Mouse (Mus musculus) midbrain, embryonic 16.5 days (tissue): ENCODE measurements around the gene Il34. TPM values are rescaled to one million over a fixed set of nuclear protein-coding genes. Genes with fewer than 3 reads are reported as not detected.
A peak's percentile ranks its signal among the peaks of the same experiment; 100 is the strongest.

Experiments
- ATAC-seq: fragments of 200-750 bp; cut with Nextera tagmentation; 2 replicates; pipeline ENCODE4 v1.8.0; 2017; ENCODE audit warnings: moderate TSS enrichment
- H3K27ac ChIP-seq: fragments of 300-500 bp; sonication (generic); 2 replicates; pipeline ENCODE4 v1.5.1; 2014; ENCODE audit warnings: mild to moderate bottlenecking, low read length, mixed read lengths
- H3K27me3 ChIP-seq: fragments of 300-500 bp; sonication (generic); 2 replicates; pipeline ENCODE4 v1.6.1; 2014; ENCODE audit warnings: low read depth, low read length, mixed read lengths; ENCODE audit not compliant: control insufficient read depth, insufficient read depth
- H3K36me3 ChIP-seq: fragments of 300-500 bp; sonication (generic); 2 replicates; pipeline ENCODE4 v1.6.1; 2014; ENCODE audit warnings: mild to moderate bottlenecking, low read length, moderate library complexity, mixed read lengths; ENCODE audit not compliant: control insufficient read depth, insufficient read depth
- H3K4me1 ChIP-seq: fragments of 300-500 bp; sonication (generic); 2 replicates; pipeline ENCODE4 v1.6.1; 2014; ENCODE audit warnings: mild to moderate bottlenecking, low read length, mixed read lengths; ENCODE audit not compliant: control insufficient read depth, insufficient read depth
- H3K4me2 ChIP-seq: fragments of 300-500 bp; sonication (generic); 2 replicates; pipeline ENCODE4 v1.6.1; 2014; ENCODE audit warnings: mild to moderate bottlenecking, low read length, mixed read lengths
- H3K4me3 ChIP-seq: fragments of 300-500 bp; sonication (generic); 2 replicates; pipeline ENCODE4 v1.5.1; 2014; ENCODE audit warnings: low read depth, mild to moderate bottlenecking, low read length, moderate library complexity, mixed read lengths
- H3K9ac ChIP-seq: fragments of 300-500 bp; sonication (generic); 2 replicates; pipeline ENCODE4 v1.6.1; 2014; ENCODE audit warnings: low read depth, low read length, mixed read lengths
- H3K9me3 ChIP-seq: fragments of 300-500 bp; sonication (generic); replicated peaks from 2 replicates; pipeline ENCODE4 v1.6.1; 2014; ENCODE audit warnings: mild to moderate bottlenecking, low read length, mixed read lengths; ENCODE audit not compliant: control insufficient read depth, poor library complexity, severe bottlenecking
- whole genome bisulfite sequencing: fragments of 180-500 bp; shearing (Covaris S2); extraction: QIAGEN DNeasy Blood & Tissue Kit; methylation state at CpG from one replicate; pipeline ENCODE4 v1.1.7; 2014; 5-methylcytosine and 5-hydroxymethylcytosine counted together
- polyA plus RNA-seq: library from polyadenylated mRNA; unstranded; fragments of >200 nt; fragmentation: Nextera tagmentation; extraction: Ambion mirVana; gene quantifications from 2 replicates; pipeline ENCODE4 v1.2.1, GENCODE M21; 2015

Il34 gene
- polyA plus RNA-seq, 1 experiment from 2014 or later, result 7.7 TPM

DNA sequence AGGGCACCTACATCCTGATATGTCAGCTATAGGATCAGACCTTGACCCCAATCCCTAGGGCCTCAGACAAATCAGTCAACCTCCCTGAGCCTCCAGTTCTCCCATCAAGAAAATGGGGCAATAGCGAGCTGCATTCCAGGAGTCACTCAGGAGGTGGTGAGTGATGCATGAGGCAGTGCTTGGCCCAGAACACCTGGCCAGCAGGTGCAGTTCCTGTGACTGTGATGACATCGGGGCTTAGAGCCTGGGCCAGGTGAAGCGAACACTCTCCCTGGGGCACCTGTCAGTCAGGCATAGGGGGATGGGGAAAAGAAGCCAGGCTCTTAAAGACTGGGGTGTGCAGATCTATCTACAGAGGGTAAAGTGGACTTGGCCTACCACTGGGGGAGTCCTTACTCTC, 81.2 kb downstream of the Il34 start:
- Histone ChIP-seq H3K4me1 (peaks cover 51% of the 10 kb centered on the region), H3K36me3 (peaks cover 25% of the 10 kb centered on the region), H3K27ac (peak overlapping the region; percentile 69), H3K9me3 (no peaks in the 10 kb centered on the region), H3K4me2 (peak overlapping the region; percentile 97), H3K27me3 (no peaks in the 10 kb centered on the region), H3K9ac (peak overlapping the region; percentile 99), H3K4me3 (no peak overlapping the region)
- 88% methylated on average over 3 of the region's 3 CpGs for WGBS
- no peak for ATAC-seq

DNA sequence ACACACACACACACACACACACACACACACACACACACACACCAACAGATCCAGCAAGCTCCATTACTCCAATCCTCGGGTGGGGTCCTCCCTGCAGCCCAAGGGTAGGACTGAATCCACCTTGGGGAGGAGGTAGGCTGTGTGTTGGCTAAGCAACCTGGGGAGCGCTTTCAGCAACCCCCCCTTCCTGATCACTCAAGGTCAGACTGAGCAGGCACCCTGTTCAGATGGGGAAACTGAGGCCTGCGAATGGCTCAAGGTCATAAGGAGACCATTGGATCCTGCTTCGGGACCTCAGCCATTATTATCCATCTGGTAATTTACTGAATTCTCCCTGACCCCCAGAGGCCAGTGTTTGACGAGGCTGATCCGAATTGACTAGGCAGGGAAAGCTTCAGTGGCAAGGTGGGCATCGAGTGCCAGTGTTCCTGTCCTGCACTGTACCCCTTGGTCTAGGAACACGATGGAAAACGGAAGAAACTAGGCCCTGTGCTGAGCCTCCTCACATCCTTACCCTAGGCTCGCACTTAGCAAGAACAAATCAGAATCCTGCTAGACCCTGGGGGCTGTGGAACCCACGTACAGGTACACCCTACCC, 83.2 kb downstream of the Il34 start:
- H3K4me1 ChIP-seq, result peaks cover 56% of the 10 kb centered on the region
- 33% methylated on average over 11 of the region's 11 CpGs for WGBS

DNA sequence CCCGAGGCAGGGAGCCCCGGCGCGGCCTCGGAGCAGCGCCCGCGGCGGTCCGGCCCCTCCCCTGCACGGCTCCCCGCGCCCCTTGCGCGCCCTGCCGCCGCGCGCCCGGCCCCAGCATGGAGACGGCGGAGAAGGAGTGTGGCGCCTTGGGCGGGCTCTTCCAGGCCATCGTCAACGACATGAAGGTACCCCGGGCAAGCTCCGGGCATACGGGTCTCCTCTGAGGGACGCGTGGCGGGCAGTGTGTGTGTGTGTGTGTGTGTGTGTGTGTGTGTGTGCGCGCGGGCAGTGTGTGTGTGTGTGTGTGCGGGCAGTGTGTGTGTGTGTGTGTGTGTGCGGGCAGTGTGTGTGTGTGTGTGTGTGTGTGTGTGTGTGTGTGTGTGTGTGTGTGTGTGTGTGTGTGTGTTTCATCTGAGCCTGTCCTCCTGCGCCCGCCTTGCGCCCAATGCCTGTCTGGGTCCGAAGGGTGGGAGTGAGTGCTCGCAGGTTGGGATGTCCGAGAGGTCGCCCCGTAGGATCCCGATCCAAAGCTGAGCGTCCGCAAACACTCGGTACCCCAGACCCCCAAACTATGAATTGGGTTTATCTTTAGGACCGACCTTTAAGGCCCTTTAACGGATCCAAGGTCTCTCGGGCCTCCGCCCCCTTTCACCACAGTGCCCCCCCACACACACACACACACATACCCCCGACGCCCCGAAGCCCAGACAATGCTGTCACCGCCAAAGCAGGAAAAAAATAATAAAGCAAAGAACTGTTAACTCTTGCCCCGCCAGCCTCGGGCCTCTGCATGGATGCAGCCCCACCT, 83.9 kb downstream of the Il34 start:
- Histone ChIP-seq H3K27me3 (no peaks in the 10 kb centered on the region), H3K27ac (peak overlapping the region; percentile 97), H3K4me3 (peak overlapping the region; percentile 89), H3K36me3 (peaks cover 5% of the 10 kb centered on the region; the same call in 1 of the 2 replicates), H3K9me3 (no peaks in the 10 kb centered on the region), H3K4me1 (peaks cover 61% of the 10 kb centered on the region), H3K9ac (peak overlapping the region; percentile 99), H3K4me2 (peak overlapping the region; percentile 97)
- peak; percentile 36 for ATAC-seq
- WGBS, result under 1% methylated on average over 41 of the region's 59 CpGs

More for the DNA sequence above, 83.2 kb downstream of the Il34 start:
- Histone ChIP-seq H3K9ac (peak overlapping the region; percentile 99), H3K9me3 (no peaks in the 10 kb centered on the region), H3K27me3 (no peaks in the 10 kb centered on the region), H3K4me3 (peak overlapping the region; percentile 89), H3K36me3 (peaks cover 5% of the 10 kb centered on the region; the same call in 1 of the 2 replicates), H3K4me2 (peak overlapping the region; percentile 97), H3K27ac (peak overlapping the region; percentile 97)
- 0 out of 2 replicates have a peak, but pooled peaks have one; percentile 12 for ATAC-seq

DNA sequence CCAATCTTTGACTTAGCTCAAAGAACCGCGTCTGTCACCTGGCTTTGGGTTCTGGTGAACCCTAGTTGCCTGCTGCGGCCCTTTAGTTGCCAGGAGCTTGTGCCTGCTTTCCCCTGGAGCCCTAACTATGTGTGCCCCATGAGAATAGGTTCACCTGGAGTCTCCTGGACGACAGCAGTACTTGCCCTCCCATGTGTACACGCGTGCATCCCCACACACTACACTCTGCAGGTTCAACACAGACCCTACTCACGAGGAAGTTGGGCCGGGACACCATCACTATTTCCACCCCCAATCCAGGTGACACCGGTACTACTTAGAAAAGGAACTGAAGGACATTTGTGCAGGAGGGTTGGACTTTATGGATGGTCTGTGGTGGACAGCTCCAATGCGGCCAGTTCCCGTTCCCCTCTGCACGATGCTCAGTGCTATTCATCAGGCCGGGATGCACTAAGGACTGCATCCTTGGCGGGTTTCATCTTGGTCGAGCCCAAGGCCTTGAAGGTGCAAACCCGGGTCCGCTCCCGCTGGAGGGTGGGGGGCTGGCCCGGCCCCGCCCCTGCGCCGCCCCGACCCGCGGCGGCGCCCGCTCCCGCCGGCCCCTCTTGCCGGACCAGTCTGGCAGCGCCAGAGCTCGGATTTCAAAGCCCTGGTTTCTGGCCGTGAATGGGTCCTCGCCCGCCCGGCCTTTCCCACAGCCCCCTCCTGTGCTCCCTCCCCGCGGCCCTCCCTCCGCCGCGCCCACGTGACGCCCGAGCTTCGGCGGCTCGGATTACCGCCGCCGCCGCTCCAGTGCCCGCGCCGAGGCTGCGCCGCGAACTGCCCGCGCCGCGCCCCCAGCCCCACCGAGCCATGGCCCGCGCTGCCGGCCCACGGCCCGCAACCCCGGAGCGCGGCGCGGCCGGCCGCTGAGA, 84.8 kb downstream of the Il34 start, which contains the start of gene Mtss1l:
Mtss1l (plus strand) TSS at position 792 of the 914 bp plus-strand sequence.
- peak; percentile 66 for ATAC-seq
- Histone ChIP-seq H3K36me3 (peaks cover under 1% of the 10 kb centered on the region; the same call in 1 of the 2 replicates), H3K9ac (peak within 1 kb of the TSS; percentile 99), H3K4me1 (peaks cover 68% of the 10 kb centered on the region), H3K27me3 (no peaks in the 10 kb centered on the region), H3K4me3 (peak within 1 kb of the TSS; percentile 89), H3K9me3 (no peaks in the 10 kb centered on the region), H3K4me2 (peak within 1 kb of the TSS; percentile 97), H3K27ac (peak within 1 kb of the TSS; percentile 97)
- 4% methylated on average over 55 of the region's 75 CpGs for WGBS

DNA sequence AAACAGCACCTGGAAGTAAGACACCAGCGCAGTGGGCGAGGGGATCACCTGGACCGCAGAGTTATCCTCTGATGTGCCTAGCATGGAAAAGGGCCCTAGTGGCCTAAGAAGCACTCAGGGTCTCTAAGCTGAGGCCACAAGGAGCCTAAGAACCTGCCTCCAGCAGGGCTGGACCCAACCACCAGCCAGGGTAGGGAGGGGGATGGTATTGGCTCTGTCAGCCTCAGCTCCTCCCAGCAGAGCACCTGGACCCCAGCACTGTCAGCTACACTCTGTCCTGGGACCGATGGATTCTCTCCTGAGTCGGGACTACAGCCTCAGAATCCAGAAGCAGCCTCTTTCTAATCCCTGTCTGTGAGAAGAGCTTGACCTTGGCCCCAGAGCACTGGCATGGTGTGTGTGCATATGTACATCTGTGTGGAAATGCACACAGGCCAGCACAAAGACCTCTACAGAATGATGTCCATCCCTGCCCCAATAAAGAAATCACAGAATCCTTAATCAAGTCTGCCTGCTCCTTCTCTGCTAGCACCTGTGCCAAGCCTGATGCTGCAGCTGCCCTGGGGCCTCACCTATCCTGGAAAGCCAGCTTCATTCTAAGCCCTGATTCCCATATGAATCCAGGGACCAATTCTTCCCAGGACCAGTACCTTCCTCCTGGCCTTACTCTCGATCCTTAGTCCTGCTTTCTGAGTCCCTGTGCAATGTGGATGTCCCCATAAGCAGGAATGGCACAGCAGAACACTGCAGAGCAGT, 85.6 kb downstream of the Il34 start:
- Histone ChIP-seq H3K36me3 (no peaks in the 10 kb centered on the region), H3K4me2 (peak overlapping the region; percentile 97), H3K4me1 (peaks cover 68% of the 10 kb centered on the region), H3K9me3 (no peaks in the 10 kb centered on the region), H3K4me3 (peak overlapping the region; percentile 89), H3K27ac (peak overlapping the region; percentile 97), H3K27me3 (no peaks in the 10 kb centered on the region), H3K9ac (peak overlapping the region; percentile 99)
- ATAC-seq, result no peak
- WGBS, result 48% methylated on average over 6 of the region's 6 CpGs

DNA sequence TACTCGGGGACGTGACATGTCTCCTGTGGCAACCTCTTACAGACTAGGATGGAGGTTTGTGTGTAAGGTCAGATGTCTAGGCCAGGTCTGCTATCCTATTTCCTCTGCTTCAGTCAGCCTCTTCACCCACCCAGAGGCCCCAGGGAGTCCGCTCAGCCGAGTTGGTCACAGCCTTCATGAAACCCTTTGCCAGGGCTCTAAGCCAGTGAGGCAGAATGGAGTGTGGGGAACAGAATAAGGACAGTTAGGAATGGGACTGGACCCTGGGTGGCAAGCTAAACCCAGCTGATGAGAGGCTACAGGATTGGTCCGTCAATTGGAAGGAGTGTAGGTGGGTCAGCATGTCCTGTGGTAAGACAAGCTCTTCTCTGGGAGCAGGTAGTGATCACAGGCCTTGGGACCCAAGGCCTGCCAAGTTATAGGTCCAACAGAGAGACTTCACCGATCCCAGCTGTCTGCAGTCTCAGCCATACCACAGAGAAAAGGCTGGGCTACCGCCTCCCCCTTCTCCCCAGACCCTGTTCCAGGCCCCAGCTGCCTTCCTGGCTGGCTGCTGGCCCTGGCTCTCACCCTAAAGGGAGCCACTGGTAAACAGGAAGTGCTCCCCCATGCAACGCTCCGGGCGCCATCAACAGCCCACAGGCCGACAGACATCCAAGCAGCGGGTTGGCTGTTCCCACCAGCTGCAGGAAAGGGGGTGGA, 86.6 kb downstream of the Il34 start:
- 55% methylated on average over 12 of the region's 12 CpGs for WGBS
- Histone ChIP-seq H3K9me3 (no peaks in the 10 kb centered on the region), H3K27ac (peak overlapping the region; percentile 97; the same call in 1 of the 2 replicates), H3K4me3 (no peak overlapping the region), H3K4me2 (no peak overlapping the region; the same call in 1 of the 2 replicates), H3K4me1 (peaks cover 65% of the 10 kb centered on the region), H3K27me3 (no peaks in the 10 kb centered on the region), H3K36me3 (no peaks in the 10 kb centered on the region), H3K9ac (peak overlapping the region; percentile 42; the same call in 1 of the 2 replicates)
- no peak for ATAC-seq

DNA sequence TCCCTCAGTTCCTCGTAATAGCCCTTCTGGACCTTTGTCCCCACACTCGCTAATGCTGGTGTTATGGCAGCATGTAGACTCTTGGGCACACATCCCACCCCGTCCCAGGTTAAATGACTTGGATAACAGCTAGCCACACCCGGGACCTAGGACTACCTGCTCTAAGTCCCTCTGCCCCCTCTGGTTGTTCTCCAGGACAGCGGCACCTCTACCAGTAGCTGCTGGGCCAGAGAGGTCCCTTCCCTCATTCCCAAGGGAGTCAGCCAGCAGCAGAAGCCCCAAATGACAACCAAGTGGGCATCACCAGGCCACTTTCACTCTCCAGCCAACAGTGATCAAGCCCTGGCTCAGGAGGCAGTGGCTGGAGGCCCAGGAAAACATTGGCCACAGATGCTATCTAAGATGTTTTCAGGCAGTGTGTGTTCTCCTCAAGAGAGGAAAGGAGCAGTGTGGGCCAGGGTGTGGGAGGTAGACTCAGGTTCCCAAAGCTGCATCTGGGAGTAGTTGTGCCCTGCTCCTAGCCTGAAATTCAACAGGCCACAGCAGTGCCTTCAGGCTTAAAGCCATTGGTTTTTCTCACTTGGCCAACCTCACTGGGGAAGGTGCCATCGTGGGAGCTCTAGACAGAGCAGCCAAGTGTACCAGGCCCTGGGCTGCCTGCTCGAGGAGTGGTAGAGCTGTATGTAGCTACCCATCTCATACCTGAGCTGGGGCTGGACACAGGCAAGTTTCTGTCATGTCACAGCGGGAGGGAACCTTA, 87.3 kb downstream of the Il34 start:
- H3K27ac ChIP-seq, result no peak overlapping the region
- no peak for ATAC-seq
- 87% methylated on average over 8 of the region's 8 CpGs for WGBS

More for the DNA sequence above, 87.3 kb downstream of the Il34 start:
- no peak overlapping the region for H3K4me2 ChIP-seq
- H3K4me1 ChIP-seq, result peaks cover 58% of the 10 kb centered on the region
- H3K27me3 ChIP-seq, result no peaks in the 10 kb centered on the region
- no peak overlapping the region for H3K4me3 ChIP-seq
- no peaks in the 10 kb centered on the region for H3K9me3 ChIP-seq
- H3K36me3 ChIP-seq, result no peaks in the 10 kb centered on the region; the same call in 1 of the 2 replicates
- H3K9ac ChIP-seq, result no peak overlapping the region
